Mouse (Mus musculus) heart, adult 2 months (tissue): ENCODE data around the gene Olfr1496.

Source experiments
- CTCF ChIP-seq: fragments of 200-600 bp; IDR thresholded peaks from 2 replicates; pipeline ENCODE4 v1.8.1; 2022; ENCODE audit warnings: antibody characterized with exemption, mild to moderate bottlenecking, moderate library complexity
- EP300 ChIP-seq: fragments of 200-500 bp; IDR thresholded peaks from 2 replicates; pipeline ENCODE4 v1.6.1; 2011; ENCODE audit warnings: low read depth, low read length, control low read depth; ENCODE audit not compliant: insufficient read depth
- POLR2A ChIP-seq: fragments of 200-500 bp; IDR thresholded peaks from 2 replicates; pipeline ENCODE4 v1.6.1; 2011; ENCODE audit warnings: mild to moderate bottlenecking, low read depth, low read length, control low read depth; ENCODE audit not compliant: insufficient read depth

GRCm38 (mm10) chr19:13828447-13828846, 50.8 kb downstream of the Olfr1496 start:
- TF ChIP-seq CTCF (no peak), POLR2A (no peak), EP300 (no peak)
